Mouse (Mus musculus): Measurements from ENCODE around the gene Klf17. TPM values are rescaled to one million over a fixed set of nuclear protein-coding genes. Genes with fewer than 3 reads are reported as not detected.

Gene Klf17
- polyA plus RNA-seq (2012; rRNA removed), result not detected in 2 replicates

- H3K4me1 ChIP-seq (ENCODE audit: control insufficient read depth, insufficient read depth, low read length), result no peaks in the 10 kb centered on the region
- WGBS, result 76% methylated on average over 12 of the region's 12 CpGs
- DNase-seq, result no peak
- TF ChIP-seq CTCF (IDR thresholded peaks at IDR 0.05; ENCODE audit: insufficient read depth, low read length), result no peak
- no peak within 1 kb of the TSS for H3K4me3 ChIP-seq (replicated peaks; ENCODE audit: extremely low read depth, low read depth, low read length)
These were observed at the start of gene Klf17 for GRCm38 (mm10) chr4:117765416-117765815. Klf17 (minus strand) TSS chr4:117765648.

DNA sequence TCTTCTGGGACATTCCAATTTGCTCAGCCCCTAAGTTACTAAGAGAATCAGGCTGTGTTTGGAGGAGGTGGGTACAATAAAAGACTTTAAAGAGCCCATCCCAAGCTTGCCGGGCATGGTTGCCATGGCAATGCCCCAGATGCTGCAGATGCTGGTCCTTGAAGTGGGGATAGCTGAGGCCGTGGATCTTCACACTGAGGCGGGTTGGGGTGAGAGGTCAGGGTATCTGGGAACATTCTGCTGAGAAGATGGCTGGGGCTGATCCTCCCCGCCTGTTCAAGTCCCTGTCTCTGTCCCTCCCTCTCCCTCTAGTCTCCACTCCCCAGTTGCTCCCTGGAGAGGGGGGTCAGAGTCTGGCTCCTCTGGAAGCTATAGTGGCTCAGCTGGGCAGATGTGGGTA is 48.9 kb upstream of the Klf17 start:
- 53% methylated on average over 4 of the region's 4 CpGs for WGBS
- Histone ChIP-seq H3K4me3 (replicated peaks; ENCODE audit: extremely low read depth, low read depth, low read length) (no peak overlapping the region), H3K4me1 (ENCODE audit: control insufficient read depth, insufficient read depth, low read length) (no peaks in the 10 kb centered on the region)
- TF ChIP-seq CTCF (IDR thresholded peaks at IDR 0.05; ENCODE audit: insufficient read depth, low read length), result no peak
- no peak for TF ChIP-seq POLR2A (IDR thresholded peaks at IDR 0.05; ENCODE audit: borderline replicate concordance, extremely low read depth, low read depth, low read length)
- DNase-seq, result no peak

DNA sequence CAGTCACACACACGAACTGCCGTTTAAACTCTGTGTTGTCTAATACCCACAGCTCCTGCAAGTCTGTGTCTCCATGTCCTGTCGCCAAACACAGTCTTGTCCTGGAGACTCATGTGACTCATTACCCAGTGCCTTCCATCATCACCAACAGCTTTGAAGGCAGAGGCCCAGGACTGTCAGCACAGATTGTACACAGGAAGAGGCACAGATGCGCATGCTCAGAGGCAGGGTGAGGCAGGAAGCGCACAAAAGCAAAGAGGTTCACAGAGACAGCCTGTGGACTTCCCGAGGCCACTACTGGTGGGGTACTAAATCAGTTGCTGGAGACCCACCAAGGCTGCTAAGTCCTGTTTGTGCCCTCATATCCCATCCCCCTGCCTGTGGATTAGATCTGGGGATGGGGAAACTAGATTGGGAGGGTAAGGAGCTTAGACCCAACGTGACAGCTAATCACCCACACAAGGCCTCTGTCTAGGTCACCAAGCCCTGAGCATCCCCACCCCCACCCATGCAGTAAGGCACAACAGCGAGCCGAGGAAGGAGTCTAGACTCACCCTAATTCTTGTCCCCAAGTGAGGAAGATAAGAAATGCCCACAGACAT is 48.2 kb upstream of the Klf17 start:
- no peaks in the 10 kb centered on the region for H3K4me1 ChIP-seq (ENCODE audit: control insufficient read depth, insufficient read depth, low read length)
- 38% methylated on average over 9 of the region's 9 CpGs for WGBS
- DNase-seq, result no peak
- TF ChIP-seq CTCF (IDR thresholded peaks at IDR 0.05; ENCODE audit: insufficient read depth, low read length) (no peak), POLR2A (IDR thresholded peaks at IDR 0.05; ENCODE audit: borderline replicate concordance, extremely low read depth, low read depth, low read length) (peak; percentile 36; the same call in 1 of the 2 replicates)
- no peak overlapping the region for H3K4me3 ChIP-seq (replicated peaks; ENCODE audit: extremely low read depth, low read depth, low read length)

- 26% methylated on average over 2 of the region's 2 CpGs for WGBS
- TF ChIP-seq CTCF (IDR thresholded peaks at IDR 0.05; ENCODE audit: insufficient read depth, low read length), result no peak
- no peak for TF ChIP-seq POLR2A (IDR thresholded peaks at IDR 0.05; ENCODE audit: borderline replicate concordance, extremely low read depth, low read depth, low read length)
- no peak overlapping the region for H3K4me3 ChIP-seq (replicated peaks; ENCODE audit: extremely low read depth, low read depth, low read length)
- H3K4me1 ChIP-seq (ENCODE audit: control insufficient read depth, insufficient read depth, low read length), result no peaks in the 10 kb centered on the region; the same call in 1 of the 2 replicates
- no peak for DNase-seq
These were observed 45.5 kb upstream of the Klf17 start for GRCm38 (mm10) chr4:117810933-117811332.

GRCm38 (mm10) chr4:117806992-117807391 is 41.5 kb upstream of the Klf17 start:
- 30% methylated on average over 5 of the region's 5 CpGs for WGBS
- Histone ChIP-seq H3K4me3 (replicated peaks; ENCODE audit: extremely low read depth, low read depth, low read length) (no peak overlapping the region), H3K4me1 (ENCODE audit: control insufficient read depth, insufficient read depth, low read length) (no peaks in the 10 kb centered on the region; the same call in 1 of the 2 replicates)
- DNase-seq, result peak; percentile 12
- TF ChIP-seq CTCF (IDR thresholded peaks at IDR 0.05; ENCODE audit: insufficient read depth, low read length), result no peak
- no peak for TF ChIP-seq POLR2A (IDR thresholded peaks at IDR 0.05; ENCODE audit: borderline replicate concordance, extremely low read depth, low read depth, low read length)

- 80% methylated on average over 6 of the region's 6 CpGs for WGBS
- no peak for DNase-seq
- Histone ChIP-seq H3K4me3 (replicated peaks; ENCODE audit: extremely low read depth, low read depth, low read length) (no peak overlapping the region), H3K4me1 (ENCODE audit: control insufficient read depth, insufficient read depth, low read length) (no peaks in the 10 kb centered on the region)
- TF ChIP-seq POLR2A (IDR thresholded peaks at IDR 0.05; ENCODE audit: borderline replicate concordance, extremely low read depth, low read depth, low read length), result no peak
- TF ChIP-seq CTCF (IDR thresholded peaks at IDR 0.05; ENCODE audit: insufficient read depth, low read length), result no peak
These were observed 34.5 kb upstream of the Klf17 start for GRCm38 (mm10) chr4:117799904-117800303.

DNA sequence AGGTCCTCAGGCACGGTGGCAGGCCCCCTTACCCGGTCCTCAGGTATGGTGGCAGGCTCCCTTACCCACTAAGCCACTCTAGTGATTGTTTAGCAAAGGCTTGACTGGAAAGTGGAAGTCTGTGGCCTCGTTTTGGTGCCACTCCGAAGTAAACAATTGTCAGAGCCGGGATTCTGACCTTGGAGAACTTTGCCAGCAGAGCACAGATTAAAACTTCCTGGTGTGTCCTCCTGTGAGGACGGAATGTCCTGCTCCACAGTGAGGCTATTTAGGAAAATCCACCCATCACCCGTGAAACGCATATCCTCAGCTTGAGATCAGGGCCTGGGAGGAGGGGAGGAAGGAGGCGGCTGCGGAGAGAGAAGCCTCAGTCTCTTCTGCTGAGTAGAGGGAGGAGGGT is 22.9 kb upstream of the Klf17 start:
- no peak for DNase-seq
- no peaks in the 10 kb centered on the region for H3K4me1 ChIP-seq (ENCODE audit: control insufficient read depth, insufficient read depth, low read length)
- no peak for TF ChIP-seq POLR2A (IDR thresholded peaks at IDR 0.05; ENCODE audit: borderline replicate concordance, extremely low read depth, low read depth, low read length)
- TF ChIP-seq CTCF (IDR thresholded peaks at IDR 0.05; ENCODE audit: insufficient read depth, low read length), result no peak
- H3K4me3 ChIP-seq (replicated peaks; ENCODE audit: extremely low read depth, low read depth, low read length), result no peak overlapping the region
- WGBS, result 43% methylated on average over 10 of the region's 10 CpGs

DNA sequence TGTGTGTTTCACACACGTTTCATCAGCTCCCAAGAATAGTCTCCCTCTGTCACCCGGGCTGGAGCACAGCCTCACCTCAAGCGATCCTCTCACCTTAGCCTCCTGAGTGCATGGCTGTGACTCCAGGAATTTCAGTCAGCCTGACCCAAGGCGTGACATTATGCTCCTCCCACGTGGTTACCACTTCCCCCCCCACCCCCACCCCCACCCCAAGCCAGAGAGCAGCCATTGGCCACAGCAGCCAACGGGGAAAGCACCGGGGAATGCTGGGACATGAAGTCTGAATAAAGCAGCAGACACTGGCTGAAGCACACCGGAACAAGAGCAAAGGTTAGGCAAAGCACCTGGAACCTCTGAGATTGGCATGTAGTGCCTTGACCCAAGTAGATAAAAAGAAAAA is 21.5 kb upstream of the Klf17 start:
- no peak overlapping the region for H3K4me3 ChIP-seq (replicated peaks; ENCODE audit: extremely low read depth, low read depth, low read length)

DNA sequence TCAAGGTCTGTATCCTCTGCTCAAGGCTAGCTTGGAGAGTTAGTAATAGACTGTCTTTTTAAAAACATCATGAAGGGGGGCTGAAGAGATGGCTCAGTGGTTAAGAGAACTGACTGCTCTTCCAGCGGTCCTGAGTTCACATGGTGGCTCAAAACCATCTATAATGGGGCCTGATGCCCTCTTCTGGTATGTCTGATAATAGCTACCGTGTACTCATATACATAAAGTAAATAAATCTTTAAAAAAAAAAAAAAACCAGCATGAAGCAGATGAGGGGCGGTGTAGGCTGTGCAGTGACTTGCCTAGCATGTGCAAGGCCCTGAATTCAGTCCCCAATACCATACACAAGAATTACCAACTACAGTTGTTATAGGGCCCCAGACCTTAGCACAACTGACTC is 17.5 kb upstream of the Klf17 start:
- DNase-seq, result no peak
- WGBS, result 69% methylated on average over 3 of the region's 3 CpGs

More for the DNA sequence above, 21.5 kb upstream of the Klf17 start:
- 22% methylated on average over 8 of the region's 8 CpGs for WGBS
- no peak for DNase-seq
- no peaks in the 10 kb centered on the region for H3K4me1 ChIP-seq (ENCODE audit: control insufficient read depth, insufficient read depth, low read length)
- TF ChIP-seq CTCF (IDR thresholded peaks at IDR 0.05; ENCODE audit: insufficient read depth, low read length) (no peak), POLR2A (IDR thresholded peaks at IDR 0.05; ENCODE audit: borderline replicate concordance, extremely low read depth, low read depth, low read length) (no peak)

GRCm38 (mm10) chr4:117772960-117773359 is 7.5 kb upstream of the Klf17 start:
- Histone ChIP-seq H3K4me3 (replicated peaks; ENCODE audit: extremely low read depth, low read depth, low read length) (no peak overlapping the region), H3K4me1 (ENCODE audit: control insufficient read depth, insufficient read depth, low read length) (no peaks in the 10 kb centered on the region)
- WGBS, result 25% methylated on average over 9 of the region's 9 CpGs
- TF ChIP-seq CTCF (IDR thresholded peaks at IDR 0.05; ENCODE audit: insufficient read depth, low read length), result no peak
- no peak for TF ChIP-seq POLR2A (IDR thresholded peaks at IDR 0.05; ENCODE audit: borderline replicate concordance, extremely low read depth, low read depth, low read length)
- no peak for DNase-seq

More for the DNA sequence above, 17.5 kb upstream of the Klf17 start:
- TF ChIP-seq CTCF (IDR thresholded peaks at IDR 0.05; ENCODE audit: insufficient read depth, low read length) (no peak), POLR2A (IDR thresholded peaks at IDR 0.05; ENCODE audit: borderline replicate concordance, extremely low read depth, low read depth, low read length) (no peak)
- Histone ChIP-seq H3K4me1 (ENCODE audit: control insufficient read depth, insufficient read depth, low read length) (no peaks in the 10 kb centered on the region), H3K4me3 (replicated peaks; ENCODE audit: extremely low read depth, low read depth, low read length) (no peak overlapping the region)

Data from lung, adult 2 months (tissue).